ENCODE assay signal across 20 mouse cellular contexts in genomic region chr1:154175334-154175733, GRCm38 (mm10). TPM values are rescaled to one million over a fixed set of nuclear protein-coding genes. Genes with fewer than 3 reads are reported as not detected.
DNase-seq lines count a peak whose midpoint lies in the region; ATAC-seq and TF ChIP-seq lines count a peak whose summit lies in the region.
"Had no signal": no experiment of that assay in that cellular context is flagged by ENCODE, and none has a peak within 500 bp of the region (broad histone marks: within the 10 kb centered on the region; RNA-seq: fewer than 3 reads in every experiment).

No protein-coding gene starts in this region.

- no peaks in the 10 kb centered on the region for H3K27me3 ChIP-seq in forebrain, embryonic 15.5 days
- H3K27me3 ChIP-seq in forebrain, embryonic 11.5 days (ENCODE audit: control insufficient read depth, insufficient read depth, low read length): no peaks in the 10 kb centered on the region
- H3K27me3 ChIP-seq in midbrain, embryonic 10.5 days (ENCODE audit: low read depth, poor library complexity, severe bottlenecking): no peaks in the 10 kb centered on the region; the same call in 1 of the 2 replicates
- no peaks in the 10 kb centered on the region for H3K27me3 ChIP-seq in midbrain, embryonic 11.5 days (ENCODE audit: control insufficient read depth, insufficient read depth, low read length)
- H3K27me3 ChIP-seq in embryonic facial prominence, embryonic 14.5 days (replicated peaks; ENCODE audit: control insufficient read depth, insufficient read depth, low read length): no peaks in the 10 kb centered on the region
- no peaks in the 10 kb centered on the region for H3K27me3 ChIP-seq in limb, embryonic 14.5 days (ENCODE audit: control insufficient read depth, insufficient read depth, low read length)
- H3K27me3 ChIP-seq: heart, embryonic 12.5 days; liver, embryonic 13.5 days; neural tube, embryonic 13.5 days had no signal

- no peaks in the 10 kb centered on the region for H3K9me3 ChIP-seq in forebrain, embryonic 15.5 days
- H3K9me3 ChIP-seq in forebrain, embryonic 11.5 days (ENCODE audit: control insufficient read depth, low read length): no peaks in the 10 kb centered on the region
- H3K9me3 ChIP-seq in midbrain, embryonic 10.5 days (replicated peaks): no peaks in the 10 kb centered on the region
- no peaks in the 10 kb centered on the region for H3K9me3 ChIP-seq in midbrain, embryonic 11.5 days (ENCODE audit: control insufficient read depth, low read length)
- 0 out of 2 replicates have a peak, but pooled peaks cover under 1% of the 10 kb centered on the region for H3K9me3 ChIP-seq in embryonic facial prominence, embryonic 14.5 days (ENCODE audit: control insufficient read depth, low read length)
- no peaks in the 10 kb centered on the region for H3K9me3 ChIP-seq in limb, embryonic 14.5 days (ENCODE audit: control insufficient read depth, low read length)
- H3K9me3 ChIP-seq: G1E; heart, embryonic 12.5 days; liver, embryonic 13.5 days; neural tube, embryonic 13.5 days had no signal

- H3K4me2 ChIP-seq in forebrain, embryonic 15.5 days (replicated peaks): no peak overlapping the region
- H3K4me2 ChIP-seq in forebrain, embryonic 11.5 days (ENCODE audit: low read depth, low read length, severe bottlenecking): no peak overlapping the region
- H3K4me2 ChIP-seq in midbrain, embryonic 11.5 days: no peak overlapping the region
- no peak overlapping the region for H3K4me2 ChIP-seq in embryonic facial prominence, embryonic 14.5 days (ENCODE audit: low read depth, low read length)
- no peak overlapping the region for H3K4me2 ChIP-seq in limb, embryonic 14.5 days (replicated peaks; ENCODE audit: low read depth, low read length, severe bottlenecking)
- H3K4me2 ChIP-seq: heart, embryonic 12.5 days; liver, embryonic 13.5 days; neural tube, embryonic 13.5 days had no signal

- no peak for TF ChIP-seq POLR2A in limb, embryonic 14.5 days (IDR thresholded peaks at IDR 0.05; ENCODE audit: borderline replicate concordance, extremely low read depth, insufficient read depth, insufficient read length)

- no peak overlapping the region for H3K27ac ChIP-seq in forebrain, embryonic 15.5 days (replicated peaks)
- H3K27ac ChIP-seq in forebrain, embryonic 11.5 days (ENCODE audit: low read depth, low read length): no peak overlapping the region
- peak overlapping the region; percentile 14; the same call in 1 of the 2 replicates for H3K27ac ChIP-seq in midbrain, embryonic 10.5 days (replicated peaks)
- H3K27ac ChIP-seq in midbrain, embryonic 11.5 days (ENCODE audit: low read depth, low read length): no peak overlapping the region
- no peak overlapping the region for H3K27ac ChIP-seq in embryonic facial prominence, embryonic 14.5 days (replicated peaks; ENCODE audit: low read depth, low read length)
- no peak overlapping the region for H3K27ac ChIP-seq in limb, embryonic 14.5 days (replicated peaks; ENCODE audit: low read depth, low read length)
- no peak overlapping the region for H3K27ac ChIP-seq in gastrocnemius, adult 2 months
- H3K27ac ChIP-seq: hindbrain, embryonic 10.5 days; liver, embryonic 13.5 days; neural tube, embryonic 13.5 days had no signal

- ATAC-seq in forebrain, embryonic 15.5 days (replicated peaks): peak; percentile 60
- ATAC-seq in forebrain, embryonic 11.5 days (replicated peaks; ENCODE audit: low FRiP score): no peak
- no peak for ATAC-seq in midbrain, embryonic 11.5 days (ENCODE audit: low FRiP score)
- peak; percentile 89; the same call in 1 of the 2 replicates for ATAC-seq in embryonic facial prominence, embryonic 14.5 days (ENCODE audit: low read depth)
- ATAC-seq in limb, embryonic 14.5 days (ENCODE audit: low FRiP score, low read depth): peak; percentile 91
- ATAC-seq: midbrain, embryonic 16.5 days had no signal

- H3K9ac ChIP-seq in forebrain, embryonic 15.5 days (replicated peaks): no peak overlapping the region
- no peak overlapping the region for H3K9ac ChIP-seq in forebrain, embryonic 11.5 days (ENCODE audit: low read length)
- no peak overlapping the region for H3K9ac ChIP-seq in midbrain, embryonic 11.5 days (ENCODE audit: low read length)
- H3K9ac ChIP-seq in embryonic facial prominence, embryonic 14.5 days (ENCODE audit: low read depth, low read length): no peak overlapping the region
- H3K9ac ChIP-seq in limb, embryonic 14.5 days (ENCODE audit: low read depth, low read length, severe bottlenecking): no peak overlapping the region
- H3K9ac ChIP-seq: heart, embryonic 12.5 days; liver, embryonic 13.5 days; neural tube, embryonic 13.5 days had no signal

- H3K36me3 ChIP-seq in forebrain, embryonic 15.5 days: no peaks in the 10 kb centered on the region
- no peaks in the 10 kb centered on the region for H3K36me3 ChIP-seq in forebrain, embryonic 11.5 days (ENCODE audit: control insufficient read depth, insufficient read depth, low read length)
- no peaks in the 10 kb centered on the region for H3K36me3 ChIP-seq in midbrain, embryonic 10.5 days
- no peaks in the 10 kb centered on the region for H3K36me3 ChIP-seq in midbrain, embryonic 11.5 days (ENCODE audit: control insufficient read depth, insufficient read depth, low read length)
- H3K36me3 ChIP-seq in embryonic facial prominence, embryonic 14.5 days (ENCODE audit: control insufficient read depth, insufficient read depth, low read length): no peaks in the 10 kb centered on the region
- no peaks in the 10 kb centered on the region for H3K36me3 ChIP-seq in limb, embryonic 14.5 days (ENCODE audit: control insufficient read depth, insufficient read depth, low read length)
- H3K36me3 ChIP-seq: G1E; heart, embryonic 12.5 days; hindbrain, embryonic 10.5 days; liver, embryonic 13.5 days; neural tube, embryonic 13.5 days had no signal

- H3K4me3 ChIP-seq in forebrain, embryonic 15.5 days: no peak overlapping the region
- H3K4me3 ChIP-seq in forebrain, embryonic 11.5 days (ENCODE audit: low read depth, low read length): no peak overlapping the region
- H3K4me3 ChIP-seq in midbrain, embryonic 10.5 days: no peak overlapping the region
- no peak overlapping the region for H3K4me3 ChIP-seq in midbrain, embryonic 11.5 days (ENCODE audit: low read depth, low read length)
- no peak overlapping the region for H3K4me3 ChIP-seq in embryonic facial prominence, embryonic 14.5 days (ENCODE audit: low read depth, low read length)
- no peak overlapping the region for H3K4me3 ChIP-seq in limb, embryonic 14.5 days (replicated peaks; ENCODE audit: low read length)
- H3K4me3 ChIP-seq in gastrocnemius, adult 2 months: no peak overlapping the region
- H3K4me3 ChIP-seq: heart, embryonic 12.5 days; hindbrain, embryonic 10.5 days; liver, embryonic 13.5 days; neural tube, embryonic 13.5 days had no signal

- no peak for DNase-seq in forebrain, embryonic 11.5 days (ENCODE audit: low spot score)
- no peak for DNase-seq in midbrain, embryonic 10.5 days (ENCODE audit: low spot score)
- no peak for DNase-seq in midbrain, embryonic 11.5 days (ENCODE audit: low spot score, missing footprints)
- DNase-seq in embryonic facial prominence, embryonic 14.5 days (ENCODE audit: low spot score): peak; percentile 63
- DNase-seq in limb, embryonic 14.5 days (ENCODE audit: low spot score): peak; percentile 59
- DNase-seq in ovary, postnatal 10 days (ENCODE audit: low spot score): no peak
- no peak for DNase-seq in gastrocnemius, adult 2 months
- DNase-seq: cerebellum, adult 18-20 months; gastrocnemius, postnatal 14 days; kidney, postnatal 10 days; liver, embryonic 13.5 days; lung, postnatal 36 days had no signal

- intact Hi-C loops in gastrocnemius, adult 2 months (cut with DNase I): no loop called here

- TF ChIP-seq CTCF in gastrocnemius, adult 2 months (IDR thresholded peaks at IDR 0.05): no peak

- WGBS in forebrain, embryonic 15.5 days: 65% methylated on average over 6 of the region's 6 CpGs
- 79% methylated on average over 6 of the region's 6 CpGs for WGBS in forebrain, embryonic 11.5 days
- WGBS in midbrain, embryonic 10.5 days: 82% methylated on average over 6 of the region's 6 CpGs
- WGBS in midbrain, embryonic 11.5 days: 80% methylated on average over 6 of the region's 6 CpGs
- 61% methylated on average over 6 of the region's 6 CpGs for WGBS in embryonic facial prominence, embryonic 14.5 days
- 73% methylated on average over 6 of the region's 6 CpGs for WGBS in limb, embryonic 14.5 days

- no peaks in the 10 kb centered on the region for H3K4me1 ChIP-seq in forebrain, embryonic 15.5 days
- no peaks in the 10 kb centered on the region for H3K4me1 ChIP-seq in forebrain, embryonic 11.5 days (replicated peaks; ENCODE audit: control insufficient read depth, insufficient read depth, low read length)
- H3K4me1 ChIP-seq in midbrain, embryonic 10.5 days: no peaks in the 10 kb centered on the region
- no peaks in the 10 kb centered on the region for H3K4me1 ChIP-seq in midbrain, embryonic 11.5 days (ENCODE audit: control insufficient read depth, insufficient read depth, low read length)
- H3K4me1 ChIP-seq in embryonic facial prominence, embryonic 14.5 days (ENCODE audit: control insufficient read depth, insufficient read depth, low read length): no peaks in the 10 kb centered on the region
- H3K4me1 ChIP-seq in limb, embryonic 14.5 days (ENCODE audit: control insufficient read depth, insufficient read depth, low read length): no peaks in the 10 kb centered on the region
- H3K4me1 ChIP-seq: heart, embryonic 12.5 days; hindbrain, embryonic 10.5 days; liver, embryonic 13.5 days; neural tube, embryonic 13.5 days had no signal

RNA-seq across cellular contexts. Expression of gene Zfp648, which starts 25.7 kb away (rescaled TPM):
- 0.09 and 0.18 TPM in 2 replicates for polyA plus RNA-seq in forebrain, embryonic 15.5 days (2015; fragmentation: Nextera tagmentation; extraction: Ambion mirVana)
- not detected in 2 replicates for polyA plus RNA-seq in forebrain, embryonic 11.5 days (2014; fragmentation: Nextera tagmentation; extraction: Ambion mirVana)
- polyA plus RNA-seq in midbrain, embryonic 10.5 days (2016; fragmentation: Nextera tagmentation; extraction: Ambion mirVana): not detected in 2 replicates
- not detected in 2 replicates for polyA plus RNA-seq in midbrain, embryonic 11.5 days (2014; fragmentation: Nextera tagmentation; extraction: Ambion mirVana)
- polyA plus RNA-seq in embryonic facial prominence, embryonic 14.5 days (2014; fragmentation: Nextera tagmentation; extraction: Ambion mirVana): 0.32 and 0.77 TPM in 2 replicates
- polyA plus RNA-seq in limb, embryonic 14.5 days (2012; rRNA removed): 5.9 and 8.6 TPM in 2 replicates
- polyA plus RNA-seq in limb, embryonic 14.5 days (2014; fragmentation: Nextera tagmentation; extraction: Ambion mirVana): 1.1 and 1.2 TPM in 2 replicates
- total RNA-seq in gastrocnemius, adult 2 months (2021): not detected
- polyA plus RNA-seq: C2C12; G1E; hindbrain, embryonic 10.5 days; liver, embryonic 13.5 days; spleen, adult 2 months had no signal

Comparison
In these comparisons a context has a peak if more than half of its experiments do, and no peak if none do; other contexts are left out.
1. ATAC-seq: peak in forebrain, embryonic 15.5 days (single experiment), embryonic facial prominence, embryonic 14.5 days (single experiment) and limb, embryonic 14.5 days (single experiment); none in forebrain, embryonic 11.5 days (single experiment) and midbrain, embryonic 11.5 days (single experiment).
2. DNase-seq: peak in embryonic facial prominence, embryonic 14.5 days (single experiment) and limb, embryonic 14.5 days (single experiment); none in forebrain, embryonic 11.5 days (single experiment), midbrain, embryonic 10.5 days (single experiment), midbrain, embryonic 11.5 days (single experiment), ovary, postnatal 10 days (single experiment) and gastrocnemius, adult 2 months (single experiment).